ENCODE assay signal across 8 mouse cellular contexts in the genomic region with DNA sequence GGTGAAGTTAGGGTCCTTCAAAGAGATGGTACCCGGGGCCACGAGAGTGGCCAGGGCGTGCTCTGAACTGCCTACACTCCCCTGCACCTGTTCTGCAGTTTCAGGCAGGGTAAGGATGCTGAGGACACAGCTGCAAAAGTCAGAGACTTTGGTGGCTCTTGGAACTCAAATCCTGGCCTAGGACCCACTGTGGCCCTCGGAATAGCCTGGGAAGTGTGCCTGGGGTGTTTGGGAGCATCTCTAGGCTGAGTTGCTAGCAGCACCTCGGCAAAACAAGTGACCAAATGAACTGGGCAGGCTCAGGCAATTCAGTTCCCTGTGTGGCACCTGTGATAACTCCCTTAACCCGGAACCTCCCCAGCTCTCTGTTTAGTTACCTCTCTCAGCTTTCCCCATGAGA. TPM values are rescaled to one million over a fixed set of nuclear protein-coding genes. Genes with fewer than 3 reads are reported as not detected.
DNase-seq lines count a peak whose midpoint lies in the region; ATAC-seq and TF ChIP-seq lines count a peak whose summit lies in the region.

No protein-coding gene starts in this region.

- H3K4me2 ChIP-seq in hindbrain, embryonic 11.5 days (replicated peaks; ENCODE audit: low read depth, low read length): peak overlapping the region; percentile 99
- H3K4me2 ChIP-seq in midbrain, embryonic 12.5 days (replicated peaks): peak overlapping the region; percentile 99; the same call in 1 of the 2 replicates

- TF ChIP-seq POLR2A in bone marrow, adult 2 months (IDR thresholded peaks at IDR 0.05; ENCODE audit: borderline replicate concordance, control insufficient read depth, low read depth, low read length): no peak

- H3K9ac ChIP-seq in hindbrain, embryonic 11.5 days (ENCODE audit: low read depth, low read length): no peak overlapping the region; the same call in 1 of the 2 replicates
- H3K9ac ChIP-seq in midbrain, embryonic 12.5 days (replicated peaks): no peak overlapping the region

- H3K36me3 ChIP-seq in hindbrain, embryonic 11.5 days (ENCODE audit: control insufficient read depth, insufficient read depth, low read length): no peaks in the 10 kb centered on the region
- H3K36me3 ChIP-seq in midbrain, embryonic 12.5 days: no peaks in the 10 kb centered on the region

- H3K4me1 ChIP-seq in bone marrow, adult 2 months (ENCODE audit: control insufficient read depth, insufficient read depth, low read length): no peaks in the 10 kb centered on the region; the same call in 1 of the 2 replicates
- H3K4me1 ChIP-seq in hindbrain, embryonic 11.5 days (replicated peaks; ENCODE audit: control insufficient read depth, insufficient read depth, low read length): peaks cover 6% of the 10 kb centered on the region
- peaks cover 27% of the 10 kb centered on the region for H3K4me1 ChIP-seq in midbrain, embryonic 12.5 days

- TF ChIP-seq CTCF in bone marrow, adult 2 months (IDR thresholded peaks at IDR 0.05; ENCODE audit: control insufficient read depth, insufficient read depth, low read length): no peak

- H3K4me3 ChIP-seq in bone marrow, adult 2 months (replicated peaks; ENCODE audit: control insufficient read depth, low read depth, low read length): peak overlapping the region; percentile 68
- H3K4me3 ChIP-seq in hindbrain, embryonic 11.5 days (ENCODE audit: low read depth, low read length): peak overlapping the region; percentile 55
- peak overlapping the region; percentile 56 for H3K4me3 ChIP-seq in midbrain, embryonic 12.5 days

- peaks cover 34% of the 10 kb centered on the region for H3K27me3 ChIP-seq in hindbrain, embryonic 11.5 days (ENCODE audit: control insufficient read depth, insufficient read depth, low read length)
- peaks cover 54% of the 10 kb centered on the region for H3K27me3 ChIP-seq in midbrain, embryonic 12.5 days

- no peaks in the 10 kb centered on the region for H3K9me3 ChIP-seq in hindbrain, embryonic 11.5 days (ENCODE audit: control insufficient read depth, low read length)
- no peaks in the 10 kb centered on the region for H3K9me3 ChIP-seq in midbrain, embryonic 12.5 days

- peak; percentile 56 for DNase-seq in cerebellum, adult 9-11 months
- DNase-seq in cerebellum, postnatal 10 days: no peak
- no peak for DNase-seq in hindbrain, embryonic 11.5 days (ENCODE audit: low spot score)
- DNase-seq in retina, postnatal 1 day: no peak
- DNase-seq in urinary bladder, adult 2 months (ENCODE audit: low spot score): no peak
- no peak for DNase-seq in adrenal gland, postnatal 14 days

- no peak for ATAC-seq in hindbrain, embryonic 11.5 days (ENCODE audit: low FRiP score)
- ATAC-seq in midbrain, embryonic 12.5 days (ENCODE audit: low FRiP score, low read depth): no peak

- WGBS in bone marrow, adult 2 months: 8% methylated on average over 6 of the region's 6 CpGs
- 20% methylated on average over 6 of the region's 6 CpGs for WGBS in hindbrain, embryonic 11.5 days
- 14% methylated on average over 6 of the region's 6 CpGs for WGBS in midbrain, embryonic 12.5 days

- H3K27ac ChIP-seq in bone marrow, adult 2 months (ENCODE audit: control insufficient read depth, insufficient read depth, low read depth, low read length, poor library complexity): peak overlapping the region; percentile 80
- no peak overlapping the region for H3K27ac ChIP-seq in hindbrain, embryonic 11.5 days (ENCODE audit: low read depth, low read length)
- no peak overlapping the region for H3K27ac ChIP-seq in midbrain, embryonic 12.5 days (replicated peaks)

RNA-seq across cellular contexts. Expression of a gene that starts 1.2 kb away (rescaled TPM):
- polyA plus RNA-seq in bone marrow, adult 2 months (2011; ENCODE audit: insufficient read depth, insufficient read length, low replicate concordance, missing spikeins): 41.9 and 46.9 TPM in 2 replicates
- polyA plus RNA-seq in hindbrain, embryonic 11.5 days (2014; fragmentation: Nextera tagmentation; extraction: Ambion mirVana): 3.6 and 4.9 TPM in 2 replicates
- 1.0 and 1.7 TPM in 2 replicates for polyA plus RNA-seq in midbrain, embryonic 12.5 days (2016; fragmentation: Nextera tagmentation; extraction: Ambion mirVana)
- polyA plus RNA-seq in urinary bladder, adult 2 months (2012; rRNA removed): 7.0 and 7.9 TPM in 2 replicates
- total RNA-seq in adrenal gland, postnatal 14 days (2021): 3.6 and 4.7 TPM in 2 replicates
